Mouse (Mus musculus): Measurements from ENCODE around the gene Itpr1. TPM values are rescaled to one million over a fixed set of nuclear protein-coding genes. Genes with fewer than 3 reads are reported as not detected.

The Itpr1 gene
- polyA plus RNA-seq, 1 experiment from 2014 or later: 11.4 TPM

- Histone ChIP-seq H3K9me3 (replicated peaks; ENCODE audit: control insufficient read depth, low read length) (no peaks in the 10 kb centered on the region), H3K27ac (ENCODE audit: low read length) (no peak overlapping the region; the same call in 1 of the 2 replicates), H3K27me3 (ENCODE audit: control insufficient read depth, insufficient read depth, low read length) (no peaks in the 10 kb centered on the region), H3K4me1 (ENCODE audit: control insufficient read depth, insufficient read depth, low read length) (peaks cover 33% of the 10 kb centered on the region), H3K9ac (ENCODE audit: low read length) (no peak overlapping the region), H3K4me2 (ENCODE audit: low read depth, low read length) (no peak overlapping the region), H3K36me3 (ENCODE audit: control insufficient read depth, insufficient read depth, low read length) (no peaks in the 10 kb centered on the region), H3K4me3 (replicated peaks; ENCODE audit: low read length) (no peak overlapping the region)
- no peak for ATAC-seq (ENCODE audit: insufficient read depth, low FRiP score)
- WGBS: 44% methylated on average over 6 of the region's 6 CpGs
These were observed 20.2 kb downstream of the Itpr1 start for GRCm38 (mm10) chr6:108233070-108233469.

GRCm38 (mm10) chr6:108234536-108234935 is 21.6 kb downstream of the Itpr1 start:
- H3K27ac ChIP-seq (ENCODE audit: low read length): no peak overlapping the region
- peaks cover 33% of the 10 kb centered on the region for H3K4me1 ChIP-seq (ENCODE audit: control insufficient read depth, insufficient read depth, low read length)
- 76% methylated on average over 6 of the region's 6 CpGs for whole genome bisulfite sequencing

GRCm38 (mm10) chr6:108235680-108236123 is 22.8 kb downstream of the Itpr1 start:
- Histone ChIP-seq H3K4me3 (replicated peaks; ENCODE audit: low read length) (no peak overlapping the region), H3K4me1 (ENCODE audit: control insufficient read depth, insufficient read depth, low read length) (peaks cover 33% of the 10 kb centered on the region), H3K9ac (ENCODE audit: low read length) (peak overlapping the region; percentile 52; the same call in 1 of the 2 replicates), H3K9me3 (replicated peaks; ENCODE audit: control insufficient read depth, low read length) (no peaks in the 10 kb centered on the region), H3K27me3 (ENCODE audit: control insufficient read depth, insufficient read depth, low read length) (no peaks in the 10 kb centered on the region), H3K4me2 (ENCODE audit: low read depth, low read length) (peak overlapping the region; percentile 22; the same call in 1 of the 2 replicates), H3K36me3 (ENCODE audit: control insufficient read depth, insufficient read depth, low read length) (no peaks in the 10 kb centered on the region), H3K27ac (ENCODE audit: low read length) (peak overlapping the region; percentile 68)
- peak; percentile 42; the same call in 1 of the 2 replicates for ATAC-seq (ENCODE audit: insufficient read depth, low FRiP score)
- 38% methylated on average over 13 of the region's 13 CpGs for WGBS

More at GRCm38 (mm10) chr6:108234536-108234935, 21.6 kb downstream of the Itpr1 start:
- Histone ChIP-seq H3K4me3 (replicated peaks; ENCODE audit: low read length) (no peak overlapping the region), H3K9me3 (replicated peaks; ENCODE audit: control insufficient read depth, low read length) (no peaks in the 10 kb centered on the region), H3K36me3 (ENCODE audit: control insufficient read depth, insufficient read depth, low read length) (no peaks in the 10 kb centered on the region), H3K9ac (ENCODE audit: low read length) (no peak overlapping the region), H3K4me2 (ENCODE audit: low read depth, low read length) (no peak overlapping the region), H3K27me3 (ENCODE audit: control insufficient read depth, insufficient read depth, low read length) (no peaks in the 10 kb centered on the region)
- no peak for ATAC-seq (ENCODE audit: insufficient read depth, low FRiP score)

GRCm38 (mm10) chr6:108236411-108236921 is 23.6 kb downstream of the Itpr1 start:
- Histone ChIP-seq H3K9me3 (replicated peaks; ENCODE audit: control insufficient read depth, low read length) (no peaks in the 10 kb centered on the region), H3K36me3 (ENCODE audit: control insufficient read depth, insufficient read depth, low read length) (no peaks in the 10 kb centered on the region), H3K4me1 (ENCODE audit: control insufficient read depth, insufficient read depth, low read length) (peaks cover 33% of the 10 kb centered on the region), H3K9ac (ENCODE audit: low read length) (0 out of 2 replicates have a peak overlapping the region, but pooled peaks have one; percentile 18), H3K27ac (ENCODE audit: low read length) (peak overlapping the region; percentile 68), H3K27me3 (ENCODE audit: control insufficient read depth, insufficient read depth, low read length) (no peaks in the 10 kb centered on the region), H3K4me2 (ENCODE audit: low read depth, low read length) (no peak overlapping the region), H3K4me3 (replicated peaks; ENCODE audit: low read length) (no peak overlapping the region)
- ATAC-seq (ENCODE audit: insufficient read depth, low FRiP score): peak; percentile 18; the same call in 1 of the 2 replicates
- WGBS: 60% methylated on average over 9 of the region's 9 CpGs

- Histone ChIP-seq H3K27ac (ENCODE audit: low read length) (no peak overlapping the region), H3K4me3 (replicated peaks; ENCODE audit: low read length) (no peak overlapping the region), H3K27me3 (ENCODE audit: control insufficient read depth, insufficient read depth, low read length) (no peaks in the 10 kb centered on the region), H3K9me3 (replicated peaks; ENCODE audit: control insufficient read depth, low read length) (no peaks in the 10 kb centered on the region), H3K4me1 (ENCODE audit: control insufficient read depth, insufficient read depth, low read length) (peaks cover 30% of the 10 kb centered on the region), H3K4me2 (ENCODE audit: low read depth, low read length) (no peak overlapping the region), H3K36me3 (ENCODE audit: control insufficient read depth, insufficient read depth, low read length) (no peaks in the 10 kb centered on the region), H3K9ac (ENCODE audit: low read length) (no peak overlapping the region)
- 79% methylated on average over 8 of the region's 8 CpGs for WGBS
- ATAC-seq (ENCODE audit: insufficient read depth, low FRiP score): no peak
These were observed 24.1 kb downstream of the Itpr1 start for GRCm38 (mm10) chr6:108236996-108237395.

- ATAC-seq (ENCODE audit: insufficient read depth, low FRiP score): no peak
- H3K27ac ChIP-seq (ENCODE audit: low read length): no peak overlapping the region
- WGBS: 69% methylated on average over 8 of the region's 8 CpGs
These were observed 24.7 kb downstream of the Itpr1 start for GRCm38 (mm10) chr6:108237585-108237984.

GRCm38 (mm10) chr6:108238011-108238410 is 25.1 kb downstream of the Itpr1 start:
- H3K27me3 ChIP-seq (ENCODE audit: control insufficient read depth, insufficient read depth, low read length): no peaks in the 10 kb centered on the region
- ATAC-seq (ENCODE audit: insufficient read depth, low FRiP score): no peak
- no peaks in the 10 kb centered on the region for H3K36me3 ChIP-seq (ENCODE audit: control insufficient read depth, insufficient read depth, low read length)
- H3K4me1 ChIP-seq (ENCODE audit: control insufficient read depth, insufficient read depth, low read length): peaks cover 22% of the 10 kb centered on the region
- 73% methylated on average over 4 of the region's 4 CpGs for WGBS
- no peak overlapping the region for H3K27ac ChIP-seq (ENCODE audit: low read length)
- H3K9me3 ChIP-seq (replicated peaks; ENCODE audit: control insufficient read depth, low read length): no peaks in the 10 kb centered on the region
- H3K4me3 ChIP-seq (replicated peaks; ENCODE audit: low read length): no peak overlapping the region
- H3K9ac ChIP-seq (ENCODE audit: low read length): no peak overlapping the region
- H3K4me2 ChIP-seq (ENCODE audit: low read depth, low read length): no peak overlapping the region

More at GRCm38 (mm10) chr6:108237585-108237984, 24.7 kb downstream of the Itpr1 start:
- no peaks in the 10 kb centered on the region for H3K27me3 ChIP-seq (ENCODE audit: control insufficient read depth, insufficient read depth, low read length)
- no peak overlapping the region for H3K9ac ChIP-seq (ENCODE audit: low read length)
- H3K4me3 ChIP-seq (replicated peaks; ENCODE audit: low read length): no peak overlapping the region
- H3K36me3 ChIP-seq (ENCODE audit: control insufficient read depth, insufficient read depth, low read length): no peaks in the 10 kb centered on the region
- H3K4me2 ChIP-seq (ENCODE audit: low read depth, low read length): no peak overlapping the region
- peaks cover 26% of the 10 kb centered on the region for H3K4me1 ChIP-seq (ENCODE audit: control insufficient read depth, insufficient read depth, low read length)
- H3K9me3 ChIP-seq (replicated peaks; ENCODE audit: control insufficient read depth, low read length): no peaks in the 10 kb centered on the region

GRCm38 (mm10) chr6:108239056-108239455 is 26.2 kb downstream of the Itpr1 start:
- Histone ChIP-seq H3K27me3 (ENCODE audit: control insufficient read depth, insufficient read depth, low read length) (no peaks in the 10 kb centered on the region), H3K9ac (ENCODE audit: low read length) (no peak overlapping the region), H3K9me3 (replicated peaks; ENCODE audit: control insufficient read depth, low read length) (no peaks in the 10 kb centered on the region), H3K4me1 (ENCODE audit: control insufficient read depth, insufficient read depth, low read length) (peaks cover 17% of the 10 kb centered on the region), H3K4me2 (ENCODE audit: low read depth, low read length) (no peak overlapping the region), H3K36me3 (ENCODE audit: control insufficient read depth, insufficient read depth, low read length) (no peaks in the 10 kb centered on the region), H3K4me3 (replicated peaks; ENCODE audit: low read length) (no peak overlapping the region), H3K27ac (ENCODE audit: low read length) (no peak overlapping the region)
- WGBS: 37% methylated on average over 4 of the region's 4 CpGs
- no peak for ATAC-seq (ENCODE audit: insufficient read depth, low FRiP score)

- no peak overlapping the region for H3K9ac ChIP-seq (ENCODE audit: low read length)
- no peak for ATAC-seq (ENCODE audit: insufficient read depth, low FRiP score)
- 88% methylated on average over 1 of the region's 1 CpGs for WGBS
These were observed 27.1 kb downstream of the Itpr1 start for GRCm38 (mm10) chr6:108240004-108240403.

More at GRCm38 (mm10) chr6:108240004-108240403, 27.1 kb downstream of the Itpr1 start:
- no peaks in the 10 kb centered on the region for H3K36me3 ChIP-seq (ENCODE audit: control insufficient read depth, insufficient read depth, low read length)
- no peak overlapping the region for H3K4me2 ChIP-seq (ENCODE audit: low read depth, low read length)
- H3K27ac ChIP-seq (ENCODE audit: low read length): no peak overlapping the region
- H3K9me3 ChIP-seq (replicated peaks; ENCODE audit: control insufficient read depth, low read length): no peaks in the 10 kb centered on the region
- no peak overlapping the region for H3K4me3 ChIP-seq (replicated peaks; ENCODE audit: low read length)
- no peaks in the 10 kb centered on the region for H3K27me3 ChIP-seq (ENCODE audit: control insufficient read depth, insufficient read depth, low read length)
- H3K4me1 ChIP-seq (ENCODE audit: control insufficient read depth, insufficient read depth, low read length): peaks cover 13% of the 10 kb centered on the region

Data from stomach, embryonic 16.5 days (tissue).